Mouse (Mus musculus) 3134 (cell line): ENCODE measurements around the gene S1pr4.

Experiments
- DNase-seq: peaks from one replicate; pipeline ENCODE4 v3.0.0-alpha.2; 2011; ENCODE audit warnings: low spot score; ENCODE audit not compliant: insufficient read length; ENCODE audit errors: extremely low read depth

S1pr4 gene

DNA sequence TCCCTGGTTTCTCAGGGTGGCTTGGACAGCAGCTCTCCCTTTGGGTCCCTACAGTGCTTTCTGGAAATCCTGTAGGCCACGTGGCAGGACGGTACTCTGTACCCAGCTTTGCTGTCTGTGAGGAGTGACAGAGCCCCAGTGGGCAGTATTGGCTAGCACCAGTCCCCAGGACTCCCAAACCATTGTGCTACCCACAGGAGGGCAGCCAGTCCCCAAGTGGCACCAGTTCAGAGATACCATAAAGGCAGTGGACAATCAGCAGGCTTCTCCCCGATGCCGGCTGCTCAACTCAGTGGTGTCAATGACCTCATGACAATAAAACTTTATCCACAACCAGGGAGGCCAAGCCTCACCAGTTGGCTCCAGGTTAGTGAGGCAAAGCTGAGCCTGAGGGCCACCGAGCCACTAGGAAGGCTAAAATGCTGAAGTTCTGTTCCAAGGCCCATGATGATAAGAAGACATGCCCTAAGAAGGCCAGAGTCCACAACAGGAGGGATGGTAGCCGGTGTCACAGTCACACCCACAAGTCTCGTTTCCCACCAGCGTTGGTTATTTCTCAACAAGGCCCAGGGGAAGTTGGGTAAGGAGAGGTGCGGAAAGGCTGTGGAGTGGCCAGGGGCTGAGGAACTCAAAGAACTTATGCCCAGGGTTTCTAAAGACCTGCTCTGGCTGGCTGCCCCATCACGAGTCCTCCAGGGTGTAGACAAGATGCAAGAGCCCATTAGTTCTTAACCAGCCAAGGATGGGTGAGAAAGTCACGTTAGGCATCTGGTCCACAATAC lies 5.5 kb downstream of the S1pr4 start:
- DNase-seq, result no peak

- DNase-seq, result no peak
Measured at GRCm38 (mm10) chr10:81493601-81494220, 6.2 kb downstream of the S1pr4 start.

GRCm38 (mm10) chr10:81492606-81493240 lies 7.2 kb downstream of the S1pr4 start:
- no peak for DNase-seq

- no peak for DNase-seq
Measured at GRCm38 (mm10) chr10:81491018-81491417, 8.9 kb downstream of the S1pr4 start.

- DNase-seq, result no peak
Measured at GRCm38 (mm10) chr10:81489941-81490340, 10.0 kb downstream of the S1pr4 start.

- no peak for DNase-seq
Measured at GRCm38 (mm10) chr10:81488081-81488480, 11.9 kb downstream of the S1pr4 start.

GRCm38 (mm10) chr10:81486496-81486895 lies 13.4 kb downstream of the S1pr4 start:
- no peak for DNase-seq

- DNase-seq, result no peak
Measured at GRCm38 (mm10) chr10:81485479-81486018, 14.4 kb downstream of the S1pr4 start.

DNA sequence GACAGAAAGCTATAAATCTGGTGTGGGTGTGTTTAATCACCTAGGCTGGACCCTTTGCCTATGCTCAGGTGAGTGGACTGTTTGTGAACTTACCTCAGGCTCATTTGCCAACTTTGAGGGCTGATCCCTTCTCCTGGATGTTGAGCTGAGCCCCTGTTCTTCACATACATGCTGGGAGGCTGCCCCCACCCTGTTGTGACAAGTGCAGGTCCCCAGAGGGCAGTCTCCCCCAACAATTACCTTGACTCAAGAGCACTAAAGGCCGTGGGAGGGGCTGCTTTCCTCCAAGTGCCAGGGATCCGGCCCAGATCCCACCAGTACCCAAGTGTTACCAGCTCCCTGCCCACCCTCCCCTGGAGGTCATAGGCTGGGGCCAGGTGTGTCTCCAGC lies 14.9 kb downstream of the S1pr4 start:
- DNase-seq, result no peak

GRCm38 (mm10) chr10:81484441-81485059 lies 15.4 kb downstream of the S1pr4 start:
- DNase-seq, result no peak

DNA sequence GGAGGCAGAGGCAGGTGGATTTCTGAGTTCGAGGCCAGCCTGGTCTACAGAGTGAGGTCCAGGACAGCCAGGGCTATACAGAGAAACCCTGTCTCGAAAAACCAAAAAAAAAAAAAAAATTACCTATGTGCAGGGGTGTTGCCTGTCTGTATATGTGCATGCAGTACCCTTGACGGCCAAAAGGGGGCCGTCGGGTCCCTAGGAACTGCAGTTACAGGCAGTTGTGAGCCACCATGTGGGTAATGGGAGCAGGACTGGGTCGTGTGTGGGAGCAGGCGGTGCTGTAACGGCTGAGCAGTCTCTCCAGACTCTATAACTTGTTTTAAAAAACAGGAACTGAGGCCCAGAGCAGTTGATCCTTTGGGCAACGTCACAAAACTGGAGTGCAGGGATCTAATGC lies 15.9 kb downstream of the S1pr4 start:
- DNase-seq, result no peak

DNA sequence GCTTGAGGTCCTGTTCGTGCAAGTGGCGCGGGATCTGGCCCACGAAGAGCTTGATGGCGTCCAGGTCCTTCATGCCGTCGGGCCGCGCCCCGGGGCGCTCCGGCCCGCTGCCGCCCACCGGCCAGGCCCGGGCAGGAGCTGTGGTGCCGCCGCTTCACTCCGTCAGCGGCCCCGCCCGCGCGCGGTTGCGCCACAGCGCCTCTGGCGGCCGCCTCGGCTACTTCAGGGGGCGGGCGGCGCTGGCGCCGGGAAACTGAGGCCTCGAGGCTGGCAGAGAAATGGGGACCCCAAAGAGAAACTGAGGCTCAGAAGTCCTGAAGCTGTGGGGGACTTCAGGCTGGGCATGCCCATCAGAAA lies 17.4 kb downstream of the S1pr4 start, which contains the start of gene Celf5:
Gene Celf5, minus strand, starts transcription at position 177 of the 357 bp plus-strand sequence.
- DNase-seq, result peak; percentile 69

GRCm38 (mm10) chr10:81481605-81482532 lies 18.1 kb downstream of the S1pr4 start:
- DNase-seq, result no peak

- DNase-seq, result no peak
Measured at GRCm38 (mm10) chr10:81474461-81474860, 25.5 kb downstream of the S1pr4 start.

DNA sequence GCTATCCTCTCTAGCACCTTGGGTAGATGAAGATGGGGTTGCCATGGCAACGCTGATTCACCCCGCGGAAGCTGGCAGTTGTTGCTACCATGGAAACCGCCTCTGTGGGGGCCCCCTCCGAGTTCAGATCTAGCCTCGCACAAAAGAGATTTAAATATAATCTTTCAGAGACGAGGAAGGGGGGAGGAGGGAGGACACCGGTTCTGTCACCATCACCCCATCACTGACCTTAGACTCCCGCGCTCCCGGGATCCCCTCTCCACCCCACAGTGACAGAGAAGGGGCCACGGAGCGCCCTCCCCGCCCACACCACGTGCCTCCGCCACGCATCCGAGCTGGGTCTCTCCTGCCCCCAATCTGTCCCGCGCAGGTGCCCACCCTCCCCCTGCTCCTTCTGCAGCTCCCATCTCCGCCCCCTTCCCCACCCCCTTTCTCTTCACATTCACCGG lies 26.9 kb downstream of the S1pr4 start:
- no peak for DNase-seq

DNA sequence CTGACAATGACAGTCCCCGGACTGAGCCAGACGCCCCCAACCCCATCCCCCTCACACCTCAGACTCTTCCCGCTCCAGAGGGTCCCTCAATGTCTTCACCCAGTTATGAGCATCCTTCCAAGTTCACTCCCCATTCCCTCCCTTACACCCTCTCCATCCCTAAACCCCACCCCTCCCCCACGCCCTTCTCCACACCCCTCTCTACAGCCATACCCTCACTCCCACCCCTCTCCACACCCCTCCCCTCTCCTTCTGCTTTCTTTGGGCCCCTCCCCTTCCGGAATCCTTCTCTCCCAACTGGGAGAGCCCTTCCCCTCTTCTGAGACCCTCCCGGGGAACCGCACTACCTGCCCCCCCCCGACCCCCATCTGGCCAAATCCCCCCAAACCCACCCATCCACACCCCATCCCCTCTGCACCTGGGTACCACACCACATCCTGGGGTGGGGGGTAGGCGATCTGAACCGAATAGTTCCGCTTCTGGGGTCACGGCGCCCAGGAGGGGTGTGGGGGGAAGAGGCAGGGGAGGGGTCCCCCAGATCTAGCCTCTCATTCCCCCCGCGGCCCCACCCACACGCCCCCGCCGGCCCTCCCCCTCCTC lies 27.4 kb downstream of the S1pr4 start:
- DNase-seq, result no peak

DNA sequence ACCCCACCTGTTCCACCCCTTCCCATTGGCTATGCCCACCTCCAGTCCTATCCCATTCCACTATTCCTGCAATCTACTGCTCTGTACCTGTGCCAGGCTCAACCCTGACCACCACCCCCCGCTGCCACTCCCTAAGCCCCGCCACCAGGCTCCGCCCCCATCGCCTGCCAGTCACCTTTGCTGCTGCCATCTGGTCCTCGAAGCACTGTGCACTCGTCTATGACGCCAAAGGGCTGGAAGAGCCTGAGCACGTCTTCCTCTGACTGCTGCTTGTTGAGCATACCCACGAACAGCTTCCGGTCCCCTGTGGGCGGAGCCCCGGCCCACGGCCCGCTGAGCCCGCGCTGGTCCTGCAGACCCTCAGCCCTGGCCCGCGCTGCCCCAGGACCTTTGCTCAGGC lies 29.5 kb downstream of the S1pr4 start:
- no peak for DNase-seq

- no peak for DNase-seq
Measured at GRCm38 (mm10) chr10:81469253-81469652, 30.7 kb downstream of the S1pr4 start.

- DNase-seq, result no peak
Measured at GRCm38 (mm10) chr10:81467670-81468235, 32.2 kb downstream of the S1pr4 start.
